Mouse (Mus musculus): ENCODE results near the gene Trim26.
"Not testable (repeated sequence)": the region's sequence is repeated elsewhere in the genome, so short reads cannot be mapped to it uniquely, and the experiment has no call there.

The Trim26 gene

GRCm38 (mm10) chr17:36836874-36837647 is at the start of gene Trim26:
Gene Trim26, plus strand, starts transcription at chr17:36837134.
- DNase-seq = peak; percentile 97

DNA sequence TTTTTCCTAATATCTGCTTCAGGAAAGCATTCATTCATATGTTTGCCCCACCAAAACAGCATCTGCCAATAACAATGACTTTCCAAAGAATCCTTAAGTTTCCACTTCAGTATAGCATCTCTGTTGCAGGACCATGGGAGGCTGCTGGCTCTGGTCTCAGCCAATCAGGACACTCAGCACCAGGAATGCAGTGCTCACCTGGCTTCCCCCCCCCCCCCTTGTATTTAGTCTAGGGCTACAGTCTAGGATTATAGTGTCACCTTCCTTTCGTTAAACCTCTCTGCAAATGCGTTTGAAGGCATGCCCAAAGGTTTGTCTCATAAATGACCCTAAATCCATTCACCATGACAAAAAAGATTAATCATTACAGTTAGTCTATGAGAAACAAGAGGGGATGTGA is 48.6 kb upstream of the Trim26 start:
- no peak for DNase-seq

- DNase-seq = peak; percentile 87
Measured at GRCm38 (mm10) chr17:36788801-36789200, 48.1 kb upstream of the Trim26 start.

DNA sequence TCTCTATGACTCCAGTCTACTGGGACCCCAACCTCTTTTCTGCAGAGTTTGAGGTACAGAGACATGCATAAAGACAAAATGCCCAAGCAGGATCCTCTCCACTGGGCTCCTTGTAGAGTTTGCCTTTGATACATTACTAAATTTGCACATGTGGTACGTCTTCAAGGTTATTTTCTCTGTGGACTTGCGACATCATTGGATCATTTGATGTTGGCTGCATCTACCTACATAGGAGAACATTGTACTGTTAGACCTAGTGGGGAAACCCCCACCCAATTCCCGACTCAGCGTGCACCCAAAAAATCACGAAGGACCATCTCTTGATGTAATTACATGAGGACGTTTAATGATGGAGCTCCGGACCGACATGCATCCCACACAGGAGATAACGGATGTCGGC is 37.4 kb upstream of the Trim26 start:
- DNase-seq = no peak

GRCm38 (mm10) chr17:36799921-36800462 is 36.9 kb upstream of the Trim26 start:
- DNase-seq = not testable (repeated sequence)

- no peak for DNase-seq
Measured at GRCm38 (mm10) chr17:36811871-36812270, 25.1 kb upstream of the Trim26 start, which contains the start of gene H2-M10.6. Gene H2-M10.6, plus strand, starts transcription at chr17:36812171.

DNA sequence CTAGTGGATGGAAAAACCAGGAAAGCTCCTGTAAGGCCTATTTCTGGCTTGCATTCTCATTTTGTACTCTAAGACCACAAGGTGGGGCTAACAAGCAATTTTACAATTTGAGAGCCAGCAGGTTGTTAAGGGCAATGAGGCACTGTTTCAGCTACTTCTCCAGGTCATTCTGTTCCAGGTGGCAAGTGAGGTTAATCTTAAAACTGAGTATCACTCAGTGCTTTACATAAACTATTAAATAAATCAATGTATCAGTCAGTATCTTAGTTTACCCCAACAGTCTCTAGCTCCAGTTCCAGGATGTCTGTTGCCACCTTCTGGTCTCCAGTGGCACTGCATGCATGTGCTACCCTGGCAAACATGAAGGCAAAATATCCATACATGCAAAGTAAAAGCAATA is 12.9 kb upstream of the Trim26 start:
- DNase-seq = peak; percentile 17

- DNase-seq = no peak
Measured at GRCm38 (mm10) chr17:36825525-36825924, 11.4 kb upstream of the Trim26 start.

DNA sequence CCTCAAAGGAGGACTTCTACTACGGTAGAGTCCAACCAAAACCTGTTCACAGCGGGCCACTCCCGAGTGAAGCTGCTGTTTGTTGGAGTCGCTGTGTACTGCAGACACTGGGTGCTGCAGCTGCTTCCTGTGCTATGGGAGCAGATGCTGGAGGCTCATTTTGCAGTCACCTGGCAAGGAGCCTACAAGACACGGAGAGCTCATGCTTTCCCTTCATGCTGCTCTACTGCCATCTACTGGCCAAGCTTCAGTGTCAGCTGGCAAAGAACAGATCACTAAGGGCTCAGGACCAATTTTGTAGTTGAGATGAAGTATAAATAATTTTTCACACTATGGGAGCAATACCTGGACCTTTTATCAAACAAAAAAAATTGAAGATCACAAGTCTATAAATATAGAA is 10.9 kb upstream of the Trim26 start:
- peak; percentile 91 for DNase-seq

DNA sequence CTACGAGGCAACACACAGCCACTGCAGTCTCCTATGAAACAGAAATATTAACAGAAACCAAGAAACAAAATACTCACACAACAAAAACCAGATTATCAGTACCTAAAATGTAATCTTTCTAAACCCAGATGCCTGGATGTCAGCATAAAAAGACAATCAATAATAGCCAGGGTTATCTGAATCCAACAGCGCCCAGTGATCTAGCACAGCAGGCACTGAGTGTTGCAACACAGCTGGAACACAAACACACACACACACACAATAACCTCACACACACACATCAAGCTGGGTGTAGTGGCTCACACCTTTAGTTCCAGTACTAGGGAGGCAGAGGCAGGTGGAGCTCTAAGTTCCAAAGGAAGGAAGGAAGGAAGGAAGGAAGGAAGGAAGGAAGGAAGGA is 8.4 kb upstream of the Trim26 start:
- no peak for DNase-seq

DNA sequence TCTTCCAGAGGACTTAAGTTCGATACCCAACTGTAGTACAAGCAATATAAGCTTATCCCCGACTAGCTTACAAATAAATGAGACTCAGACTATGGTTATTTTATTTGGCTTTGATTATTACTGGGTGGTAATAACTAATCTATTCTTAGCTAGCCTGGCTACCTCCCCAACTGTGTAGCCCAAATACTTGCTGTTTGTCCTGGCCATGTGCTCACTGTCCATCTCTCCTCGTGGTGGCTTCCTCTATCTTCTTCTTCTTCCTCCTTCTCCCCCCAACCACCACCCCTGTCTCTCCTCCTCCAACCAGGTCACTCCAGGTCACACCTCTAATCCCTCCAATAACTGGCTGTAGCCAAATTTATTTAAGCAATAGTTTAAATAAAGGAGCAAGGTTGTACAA is 6.5 kb upstream of the Trim26 start:
- no peak for DNase-seq

GRCm38 (mm10) chr17:36832694-36833093 is 4.2 kb upstream of the Trim26 start:
- no peak for DNase-seq

DNA sequence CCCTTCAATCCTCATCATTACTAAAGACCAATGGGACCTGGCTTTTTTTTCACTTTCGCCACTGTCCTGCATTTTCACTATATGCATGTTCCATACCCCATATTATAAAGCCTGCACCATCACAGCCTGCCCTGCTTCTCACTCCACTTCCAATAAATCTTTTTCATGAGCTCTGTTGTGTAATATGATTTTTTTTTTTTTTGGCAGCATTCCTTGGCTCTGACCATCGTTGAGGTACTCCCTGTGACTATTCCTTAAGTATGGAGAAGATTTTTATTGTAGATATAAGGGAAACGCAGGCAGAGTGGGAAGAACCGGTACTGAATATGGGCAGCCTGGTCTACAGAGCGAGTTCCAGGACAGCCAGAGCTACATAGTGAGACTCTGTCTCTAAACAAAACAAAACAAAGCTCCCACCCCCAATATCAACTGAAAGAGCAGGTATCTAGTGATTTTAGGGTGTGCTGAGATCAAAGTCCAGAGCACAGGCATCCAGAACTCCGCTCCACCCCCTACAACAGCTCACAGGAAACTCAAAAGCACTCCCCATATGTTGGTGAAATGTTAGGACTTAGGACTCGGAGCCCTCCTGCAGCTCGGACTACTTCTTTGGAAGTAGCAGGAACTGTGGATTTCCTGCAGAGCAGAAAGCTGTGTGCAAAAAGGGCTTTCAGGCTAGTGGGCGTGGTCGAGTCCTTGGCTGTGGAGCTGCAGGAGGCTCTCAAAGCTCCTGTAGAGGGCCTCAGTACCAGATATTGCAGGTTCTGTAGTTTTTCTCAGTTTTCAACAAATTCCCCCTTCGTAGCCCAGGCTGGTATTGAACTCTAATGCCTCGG is 1.1 kb upstream of the Trim26 start:
- DNase-seq = peak; percentile 55

GRCm38 (mm10) chr17:36836427-36836812 is 514 bp upstream of the Trim26 start:
- DNase-seq = peak; percentile 3

GRCm38 (mm10) chr17:36839001-36839400 is 2.1 kb downstream of the Trim26 start:
- DNase-seq = no peak

DNA sequence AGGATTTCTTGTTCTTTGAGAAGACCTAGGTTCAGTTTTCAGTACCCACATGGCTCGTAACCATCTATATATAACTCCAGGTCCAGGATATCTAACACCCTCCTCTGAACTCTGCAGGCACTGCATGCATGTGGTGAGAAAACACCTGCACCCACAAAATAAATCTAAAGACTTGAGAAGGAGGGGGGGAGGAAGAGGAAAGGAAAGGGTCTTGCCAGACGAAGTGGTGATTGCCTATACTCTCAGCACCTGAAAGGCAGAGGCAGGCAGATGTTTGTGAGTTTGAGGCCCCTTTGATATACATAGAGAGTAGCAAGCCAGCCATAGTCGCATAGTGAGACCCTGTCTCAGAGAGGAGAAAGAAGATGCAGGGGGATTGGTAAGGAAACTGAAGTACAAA is 3.0 kb downstream of the Trim26 start:
- no peak for DNase-seq

DNA sequence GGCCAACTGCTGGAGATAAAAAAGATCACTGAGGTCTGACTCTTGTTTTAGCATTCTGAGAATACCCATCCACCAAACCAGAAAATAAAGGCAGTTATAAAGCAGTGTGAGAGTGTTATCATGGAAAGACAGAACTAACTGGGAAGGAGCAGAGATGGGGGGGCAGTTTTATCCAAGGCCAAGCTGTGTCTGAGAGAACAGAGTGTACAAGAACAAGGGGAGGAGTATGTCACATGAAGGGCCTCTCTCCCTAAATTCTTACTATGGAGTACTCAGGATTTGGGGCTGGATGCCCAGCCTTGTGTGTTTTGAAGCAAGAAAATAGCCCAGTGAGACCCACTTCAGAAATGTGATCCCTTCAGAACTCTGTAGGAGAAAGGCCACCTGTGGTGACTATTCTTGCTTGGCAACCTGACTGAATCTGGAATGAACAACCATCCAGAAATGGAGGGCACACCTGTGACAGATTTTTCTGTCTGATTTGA is 4.1 kb downstream of the Trim26 start:
- no peak for DNase-seq

- no peak for DNase-seq
Measured at GRCm38 (mm10) chr17:36843696-36844095, 6.8 kb downstream of the Trim26 start.

- no peak for DNase-seq
Measured at GRCm38 (mm10) chr17:36844286-36844719, 7.4 kb downstream of the Trim26 start.

GRCm38 (mm10) chr17:36844725-36845124 is 7.8 kb downstream of the Trim26 start:
- DNase-seq = no peak

GRCm38 (mm10) chr17:36848911-36849310 is 12.0 kb downstream of the Trim26 start:
- DNase-seq = no peak

- no peak for DNase-seq
Measured at GRCm38 (mm10) chr17:36849992-36850391, 13.1 kb downstream of the Trim26 start.

GRCm38 (mm10) chr17:36851200-36851599 is 14.3 kb downstream of the Trim26 start:
- no peak for DNase-seq

- DNase-seq = no peak
Measured at GRCm38 (mm10) chr17:36851627-36852026, 14.7 kb downstream of the Trim26 start.

Data from right cerebral cortex, adult 18-20 months (tissue).